ENCODE assay signal across 8 mouse cellular contexts in the genomic region with DNA sequence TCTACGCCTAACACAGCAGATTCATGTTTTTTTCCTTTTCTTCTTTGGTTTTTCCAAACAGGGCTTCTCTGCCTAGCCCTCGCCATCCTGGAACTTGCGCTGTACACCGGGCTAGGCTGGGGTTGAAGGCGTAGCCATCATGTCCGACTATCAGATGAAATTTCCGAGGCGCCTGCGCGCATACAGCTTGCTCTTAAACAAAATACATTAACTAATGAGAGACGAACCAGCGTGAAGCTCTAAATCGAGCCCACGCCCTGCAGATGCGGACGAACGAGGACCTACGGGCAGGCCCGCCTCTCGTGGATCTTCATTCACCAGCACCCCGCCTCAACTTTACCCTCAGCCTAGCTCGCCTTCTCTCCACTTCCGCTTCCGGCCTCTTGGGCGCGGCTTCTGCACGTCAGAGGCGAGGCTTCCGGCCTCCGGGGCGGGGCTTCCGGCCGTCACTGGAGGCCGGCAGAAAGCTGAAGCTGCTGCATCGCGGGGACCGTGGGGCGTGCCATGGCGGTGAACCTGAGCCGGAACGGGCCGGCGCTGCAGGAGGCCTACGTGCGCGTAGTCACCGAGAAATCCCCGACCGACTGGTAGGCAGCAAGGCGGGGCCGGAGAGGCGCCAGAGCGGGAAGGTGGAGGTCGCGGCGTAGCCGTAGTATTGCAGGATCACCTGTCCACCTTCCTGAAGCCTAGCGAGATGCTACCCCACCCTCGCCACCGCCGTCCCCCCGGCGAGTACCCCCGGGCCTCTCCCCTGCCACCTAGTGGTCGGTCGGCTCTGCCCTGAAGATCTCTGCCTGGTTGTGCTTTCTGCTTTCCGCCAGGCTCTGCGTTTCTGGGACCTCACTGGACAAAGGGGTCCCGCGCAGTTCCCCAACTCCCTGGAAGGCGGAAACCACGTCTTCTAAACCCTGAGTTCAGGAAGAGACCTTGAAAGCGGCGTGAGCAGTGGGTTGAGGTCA. TPM values are rescaled to one million over a fixed set of nuclear protein-coding genes. Genes with fewer than 3 reads are reported as not detected.
DNase-seq lines count a peak whose midpoint lies in the region; ATAC-seq and TF ChIP-seq lines count a peak whose summit lies in the region.

A gene (plus strand): TSS at position 433 of the 959 bp plus-strand sequence.

- DNase-seq in G1E (ENCODE audit: low spot score): peak; percentile 87
- DNase-seq in cerebellum, adult 18-20 months: peak; percentile 96
- DNase-seq in heart, postnatal 36 days: peak; percentile 97
- DNase-seq in layer of hippocampus, adult 2 months (ENCODE audit: low spot score in 2 of 2): peak; percentile 95 to 97
- DNase-seq in lung, embryonic 14.5 days: peak; percentile 98
- DNase-seq in thymus, adult 2 months: peak; percentile 97

- TF ChIP-seq CTCF in G1E (IDR thresholded peaks at IDR 0.05; ENCODE audit: low read depth, low read length): peak; percentile 72
- TF ChIP-seq CTCF in layer of hippocampus, adult 2 months (conservative IDR thresholded peaks at IDR 0.05): peak; percentile 80
- TF ChIP-seq CTCF in lung, embryonic 14.5 days (IDR thresholded peaks at IDR 0.05; ENCODE audit: low read depth): peak; percentile 80
- TF ChIP-seq CTCF in olfactory bulb, adult 2 months (IDR thresholded peaks at IDR 0.05; ENCODE audit: insufficient read depth, low read depth, low read length): peak; percentile 59; the same call in 1 of the 2 replicates
- peak; percentile 89 for TF ChIP-seq CTCF in thymus, adult 2 months (IDR thresholded peaks at IDR 0.05; ENCODE audit: borderline replicate concordance, control insufficient read depth, extremely low read depth, insufficient read depth, low read length, poor library complexity)

- peak; percentile 93 for TF ChIP-seq POLR2A in olfactory bulb, adult 2 months (IDR thresholded peaks at IDR 0.05; ENCODE audit: insufficient read depth, low read depth, low read length)
- TF ChIP-seq POLR2A in thymus, adult 2 months (IDR thresholded peaks at IDR 0.05; ENCODE audit: control insufficient read depth, extremely low read depth, insufficient read depth, low read length, poor library complexity): peak; percentile 95

- H3K27ac ChIP-seq in forebrain, embryonic 16.5 days (ENCODE audit: low read length): peak within 1 kb of the TSS; percentile 85
- peak within 1 kb of the TSS; percentile 94 for H3K27ac ChIP-seq in layer of hippocampus, adult 2 months
- peak within 1 kb of the TSS; percentile 94 for H3K27ac ChIP-seq in lung, embryonic 14.5 days (ENCODE audit: low read depth)
- H3K27ac ChIP-seq in olfactory bulb, adult 2 months (ENCODE audit: insufficient read depth, low read depth, low read length): peak within 1 kb of the TSS; percentile 72
- peak within 1 kb of the TSS; percentile 83 for H3K27ac ChIP-seq in thymus, adult 2 months (ENCODE audit: control insufficient read depth, insufficient read depth, low read length)

- peaks cover 47% of the 10 kb centered on the region for H3K4me1 ChIP-seq in G1E (ENCODE audit: insufficient read depth, low read depth, low read length)
- peaks cover 29% of the 10 kb centered on the region for H3K4me1 ChIP-seq in forebrain, embryonic 16.5 days (replicated peaks; ENCODE audit: control insufficient read depth, insufficient read depth, low read length)
- peaks cover 12% of the 10 kb centered on the region; the same call in 1 of the 2 replicates for H3K4me1 ChIP-seq in lung, embryonic 14.5 days (ENCODE audit: insufficient read depth)
- peaks cover 7% of the 10 kb centered on the region for H3K4me1 ChIP-seq in olfactory bulb, adult 2 months (ENCODE audit: control insufficient read depth, insufficient read depth, low read length)
- peaks cover 11% of the 10 kb centered on the region for H3K4me1 ChIP-seq in thymus, adult 2 months (replicated peaks; ENCODE audit: control insufficient read depth, insufficient read depth, low read length)

- WGBS in forebrain, embryonic 16.5 days: under 1% methylated on average over 73 of the region's 74 CpGs
- WGBS in lung, embryonic 14.5 days: under 1% methylated on average over 73 of the region's 74 CpGs
- under 1% methylated on average over 74 of the region's 74 CpGs for WGBS in olfactory bulb, adult 2 months
- WGBS in thymus, adult 2 months: under 1% methylated on average over 74 of the region's 74 CpGs

- peak within 1 kb of the TSS; percentile 98 for H3K4me3 ChIP-seq in G1E (ENCODE audit: low read depth, low read length)
- peak within 1 kb of the TSS; percentile 74 for H3K4me3 ChIP-seq in forebrain, embryonic 16.5 days (replicated peaks; ENCODE audit: low read length)
- peak within 1 kb of the TSS; percentile 76 for H3K4me3 ChIP-seq in layer of hippocampus, adult 2 months
- H3K4me3 ChIP-seq in lung, embryonic 14.5 days (ENCODE audit: low read depth, low read length): peak within 1 kb of the TSS; percentile 86
- H3K4me3 ChIP-seq in olfactory bulb, adult 2 months (ENCODE audit: insufficient read depth, low read depth, low read length): peak within 1 kb of the TSS; percentile 96
- H3K4me3 ChIP-seq in thymus, adult 2 months (ENCODE audit: control insufficient read depth, insufficient read depth, low read length): peak within 1 kb of the TSS; percentile 87

- H3K9me3 ChIP-seq in G1E (replicated peaks): no peaks in the 10 kb centered on the region
- H3K9me3 ChIP-seq in forebrain, embryonic 16.5 days (ENCODE audit: control insufficient read depth, low read length): no peaks in the 10 kb centered on the region
- H3K9me3 ChIP-seq in lung, embryonic 14.5 days (ENCODE audit: low read depth, low read length): no peaks in the 10 kb centered on the region

- intact Hi-C loops in heart, postnatal 36 days (cut with DNase I): loop anchor here (2.0 to 5.0 kb wide), 4 partner anchors 48 to 90 kb away; a partner anchor contains a TSS

- ATAC-seq in G1E (ENCODE audit: extremely low read depth, insufficient number of reproducible peaks, low FRiP score, poor library complexity, severe bottlenecking): peak; percentile 73
- ATAC-seq in forebrain, embryonic 16.5 days: peak; percentile 97
- ATAC-seq in lung, embryonic 14.5 days (ENCODE audit: insufficient read depth): peak; percentile 97

- H3K9ac ChIP-seq in forebrain, embryonic 16.5 days (replicated peaks; ENCODE audit: low read depth, low read length): peak within 1 kb of the TSS; percentile 89
- H3K9ac ChIP-seq in lung, embryonic 14.5 days: peak within 1 kb of the TSS; percentile 82

- H3K4me2 ChIP-seq in forebrain, embryonic 16.5 days (ENCODE audit: low read length): peak within 1 kb of the TSS; percentile 88
- peak within 1 kb of the TSS; percentile 89 for H3K4me2 ChIP-seq in lung, embryonic 14.5 days

- peaks cover 48% of the 10 kb centered on the region for H3K36me3 ChIP-seq in G1E (replicated peaks)
- H3K36me3 ChIP-seq in forebrain, embryonic 16.5 days (ENCODE audit: control insufficient read depth, insufficient read depth): peaks cover 14% of the 10 kb centered on the region
- H3K36me3 ChIP-seq in lung, embryonic 14.5 days (ENCODE audit: insufficient read depth): peaks cover 26% of the 10 kb centered on the region
- H3K36me3 ChIP-seq in thymus, adult 2 months (ENCODE audit: control insufficient read depth, insufficient read depth, low read length): peaks cover 4% of the 10 kb centered on the region

- H3K27me3 ChIP-seq in G1E (ENCODE audit: insufficient read depth, low read length): no peaks in the 10 kb centered on the region
- no peaks in the 10 kb centered on the region for H3K27me3 ChIP-seq in forebrain, embryonic 16.5 days (replicated peaks; ENCODE audit: control insufficient read depth, insufficient read depth, low read length)
- no peaks in the 10 kb centered on the region for H3K27me3 ChIP-seq in lung, embryonic 14.5 days (ENCODE audit: insufficient read depth, low read length)
- no peaks in the 10 kb centered on the region for H3K27me3 ChIP-seq in thymus, adult 2 months (ENCODE audit: control insufficient read depth, insufficient read depth, low read length)

RNA-seq across cellular contexts. Expression of the gene that starts here (rescaled TPM):
- 36.4 and 39.3 TPM in 2 replicates for total RNA-seq in G1E (2014; fragmentation: Nextera tagmentation)
- total RNA-seq in G1E (2017): 89.5 and 107 TPM in 2 replicates
- polyA plus RNA-seq in G1E (2012): 155 and 158 TPM in 2 replicates
- 139 and 141 TPM in 2 replicates for polyA plus RNA-seq in forebrain, embryonic 16.5 days (2015; fragmentation: Nextera tagmentation; extraction: Ambion mirVana)
- total RNA-seq in heart, postnatal 36 days (2021): 10 to 100 TPM; 27.5 to 30.3 TPM
- total RNA-seq in layer of hippocampus, adult 2 months (2021): 10 to 100 TPM; 74.6 to 80.0 TPM
- 106 and 114 TPM in 2 replicates for polyA plus RNA-seq in lung, embryonic 14.5 days (2014; fragmentation: Nextera tagmentation; extraction: Ambion mirVana)
- not detected in 2 replicates for polyA plus RNA-seq in olfactory bulb, adult 2 months (2012; ENCODE audit: insufficient read depth, insufficient read length, low replicate concordance, missing spikeins)
- 121 and 136 TPM in 2 replicates for polyA plus RNA-seq in thymus, adult 2 months (2012; rRNA removed)

Comparison
In these comparisons a context has a peak if more than half of its experiments do, and no peak if none do; other contexts are left out.
1. Peak in every context shown above with its lines: DNase-seq, ATAC-seq, H3K4me3 ChIP-seq and H3K27ac ChIP-seq.